Mouse (Mus musculus) mesoderm, embryonic 11.5 days (tissue): ENCODE data around the gene Zbtb3.

Experiments
- DNase-seq: peaks from one replicate; pipeline ENCODE4 v3.0.0-alpha.2; 2012; ENCODE audit warnings: low read depth, low spot score

Zbtb3 gene

GRCm38 (mm10) chr19:8802130-8802821 lies at the start of gene Zbtb3:
Zbtb3 (plus strand) TSS chr19:8802555.
- peak; percentile 97 for DNase-seq

- no peak for DNase-seq
Measured at GRCm38 (mm10) chr19:8755652-8756051, 46.7 kb upstream of the Zbtb3 start.

- DNase-seq, result peak; percentile 96
Measured at GRCm38 (mm10) chr19:8756635-8757387, 45.5 kb upstream of the Zbtb3 start, which contains the start of gene Nxf1. Nxf1 (plus strand) TSS chr19:8757073.

DNA sequence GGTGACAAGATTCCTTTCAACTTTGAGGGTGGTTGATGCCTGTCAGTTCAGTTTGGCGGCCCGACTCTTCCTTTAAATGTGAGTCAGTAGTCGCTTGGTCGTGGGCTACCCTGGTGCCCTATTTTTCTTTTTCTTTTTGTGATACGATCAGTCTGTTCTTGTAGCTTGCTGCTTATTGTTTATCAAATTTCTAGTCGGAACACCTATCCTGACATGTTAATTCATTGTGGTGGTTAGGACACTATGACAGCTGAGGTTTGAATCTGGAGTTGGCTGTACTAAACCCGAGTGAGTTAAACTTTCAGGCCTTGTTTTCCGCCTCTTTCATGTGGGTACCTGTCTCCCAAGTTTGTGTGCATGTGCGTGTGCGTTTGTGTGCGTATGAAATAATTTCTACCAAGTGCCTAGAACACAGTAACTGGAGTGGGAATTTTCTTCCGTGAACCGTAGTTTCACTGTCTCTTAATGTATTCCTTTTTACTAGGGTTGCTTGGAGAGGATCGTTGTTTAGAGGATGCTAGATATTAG lies 44.8 kb upstream of the Zbtb3 start:
- DNase-seq, result no peak

- DNase-seq, result no peak
Measured at GRCm38 (mm10) chr19:8758899-8759298, 43.5 kb upstream of the Zbtb3 start.

- DNase-seq, result no peak
Measured at GRCm38 (mm10) chr19:8760757-8761156, 41.6 kb upstream of the Zbtb3 start.

DNA sequence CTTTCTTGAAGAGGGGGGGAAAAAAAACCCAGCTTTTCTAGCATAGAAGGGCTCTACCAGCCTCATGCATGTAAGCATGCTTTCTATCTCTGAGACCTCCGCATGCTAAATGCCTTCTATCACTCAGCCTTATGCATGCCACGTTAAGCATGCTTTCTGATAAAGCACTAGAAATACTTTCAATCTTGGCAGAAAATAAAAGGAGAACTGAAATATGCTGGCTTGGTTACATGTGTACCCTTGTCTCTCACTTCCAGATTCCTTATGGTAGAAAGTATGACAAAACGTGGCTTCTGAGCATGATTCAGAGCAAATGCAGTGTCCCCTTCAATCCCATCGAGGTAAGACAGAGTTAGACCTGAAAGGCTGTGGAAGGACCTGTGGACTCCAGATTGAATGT lies 39.1 kb upstream of the Zbtb3 start:
- DNase-seq, result no peak

DNA sequence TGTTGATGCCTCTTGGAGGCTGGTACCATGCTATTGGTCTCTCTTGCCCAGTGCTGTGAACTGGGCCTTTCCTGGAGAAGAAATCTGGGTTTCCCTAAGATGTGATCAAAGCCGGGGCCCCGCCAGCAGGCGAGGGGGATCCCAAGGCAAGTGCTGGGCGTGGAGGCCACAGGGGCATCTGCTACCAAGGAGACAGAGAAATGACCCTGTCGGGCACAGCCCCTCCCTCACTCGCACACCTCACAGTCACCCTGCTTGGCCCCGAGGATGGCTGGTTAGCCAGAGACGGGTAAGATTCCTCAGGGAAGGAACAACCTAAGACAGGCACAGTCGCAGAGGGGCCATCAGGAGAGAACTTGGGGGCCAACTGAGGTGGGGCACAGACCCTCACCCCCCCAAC lies 36.8 kb upstream of the Zbtb3 start:
- DNase-seq, result no peak

DNA sequence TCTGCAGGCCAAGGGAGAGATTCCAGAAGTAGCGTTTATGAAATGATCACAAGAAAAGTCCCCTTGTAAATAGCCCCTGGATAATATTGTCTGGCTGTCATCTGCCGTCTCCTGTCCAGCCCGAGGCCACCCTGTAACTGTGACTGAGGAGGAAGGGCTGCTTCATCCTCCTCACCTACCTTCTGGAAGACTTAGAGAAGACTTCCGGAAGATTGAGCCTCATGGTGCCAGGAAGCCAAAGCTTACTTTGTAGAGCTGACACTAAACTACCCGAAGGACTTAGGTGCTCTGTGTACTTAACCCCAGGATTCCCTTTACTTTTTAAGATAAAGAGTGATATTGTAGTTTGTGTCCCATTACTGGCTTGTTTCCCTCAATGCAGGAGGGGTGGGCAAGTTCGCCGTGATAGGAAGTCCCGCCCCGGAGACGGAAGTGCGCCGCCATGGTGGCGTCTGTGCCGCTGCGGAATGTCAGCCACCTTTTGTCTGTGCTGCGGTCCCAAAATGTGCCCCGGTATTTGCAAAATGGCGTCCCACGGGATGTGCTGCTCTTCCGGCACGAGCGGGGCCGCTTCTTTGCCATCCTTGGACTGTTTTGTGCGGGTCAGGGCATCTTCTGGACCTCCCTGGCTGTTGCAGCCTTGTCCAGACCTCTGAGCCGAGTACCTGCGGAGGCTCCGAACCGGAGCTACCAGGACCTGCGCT lies 31.6 kb upstream of the Zbtb3 start, which contains the start of gene Tmem223:
Gene Tmem223, plus strand, starts transcription at position 430 of the 704 bp plus-strand sequence.
- peak; percentile 77 for DNase-seq

- DNase-seq, result no peak
Measured at GRCm38 (mm10) chr19:8772996-8773395, 29.4 kb upstream of the Zbtb3 start.

- no peak for DNase-seq
Measured at GRCm38 (mm10) chr19:8773409-8773808, 28.9 kb upstream of the Zbtb3 start.

DNA sequence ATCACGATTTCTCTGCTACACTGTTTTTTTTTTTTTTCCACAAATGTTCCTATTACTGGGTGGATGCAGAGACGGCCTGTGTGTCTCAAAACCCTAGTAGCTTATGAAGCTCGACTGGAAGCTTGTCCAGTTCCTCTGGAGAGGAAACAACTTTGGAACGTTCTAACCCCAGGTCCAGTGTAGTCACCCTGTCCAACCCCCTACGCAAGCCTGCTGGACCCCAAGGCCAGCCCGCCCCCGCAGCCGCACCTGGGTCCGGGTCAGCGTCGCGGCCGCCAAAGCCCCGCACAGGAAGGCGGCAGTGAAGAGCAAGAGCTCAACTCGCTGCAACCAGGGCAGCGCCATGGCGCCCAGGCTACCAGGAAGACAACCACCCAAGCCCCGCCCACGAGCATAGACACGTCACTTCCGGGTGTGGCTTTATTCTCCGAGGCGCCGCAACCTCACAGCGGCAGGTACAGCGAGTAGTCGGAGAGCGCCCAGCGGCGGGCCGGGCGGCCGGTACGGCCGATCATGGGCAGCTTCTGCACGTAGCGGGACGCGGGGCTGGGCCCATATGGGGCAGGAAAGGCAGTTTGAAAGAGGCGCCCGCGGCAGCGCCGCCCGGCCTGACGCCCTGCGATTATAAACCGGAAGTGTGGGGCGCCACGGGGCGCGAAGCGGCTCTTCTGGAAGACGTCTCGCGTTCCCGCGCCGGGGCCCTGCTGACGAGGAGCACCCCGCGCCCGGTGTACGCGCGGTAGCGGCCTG lies 28.1 kb upstream of the Zbtb3 start, which contains the start of gene Tmem179b:
Gene Tmem179b, minus strand, starts transcription at position 382 of the 750 bp plus-strand sequence.
- peak; percentile 95 for DNase-seq

- no peak for DNase-seq
Measured at GRCm38 (mm10) chr19:8774951-8775421, 27.4 kb upstream of the Zbtb3 start.

- peak; percentile 95 for DNase-seq
Measured at GRCm38 (mm10) chr19:8786008-8786781, 16.2 kb upstream of the Zbtb3 start, which contains the start of gene Taf6l. Taf6l (minus strand) TSS chr19:8786417.

DNA sequence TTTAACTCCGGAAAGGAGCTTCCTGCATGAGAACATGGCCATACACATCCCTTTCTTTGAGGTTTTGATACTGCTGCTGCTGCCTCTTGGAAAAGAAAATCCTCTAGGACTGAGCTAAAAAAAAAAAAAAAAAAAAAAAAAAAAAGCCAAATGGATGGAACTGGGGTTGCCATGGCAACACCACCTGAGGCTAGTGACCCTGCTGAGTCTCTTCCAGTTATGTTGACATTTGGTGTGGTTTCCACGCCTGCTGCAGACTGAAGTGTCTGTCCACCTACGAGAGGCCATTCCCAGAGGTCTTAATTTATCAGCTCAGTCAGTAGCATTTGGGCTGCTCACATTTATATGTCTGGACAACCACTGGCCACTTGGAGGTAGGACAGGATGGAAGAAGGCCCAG lies 13.8 kb upstream of the Zbtb3 start:
- peak; percentile 66 for DNase-seq

DNA sequence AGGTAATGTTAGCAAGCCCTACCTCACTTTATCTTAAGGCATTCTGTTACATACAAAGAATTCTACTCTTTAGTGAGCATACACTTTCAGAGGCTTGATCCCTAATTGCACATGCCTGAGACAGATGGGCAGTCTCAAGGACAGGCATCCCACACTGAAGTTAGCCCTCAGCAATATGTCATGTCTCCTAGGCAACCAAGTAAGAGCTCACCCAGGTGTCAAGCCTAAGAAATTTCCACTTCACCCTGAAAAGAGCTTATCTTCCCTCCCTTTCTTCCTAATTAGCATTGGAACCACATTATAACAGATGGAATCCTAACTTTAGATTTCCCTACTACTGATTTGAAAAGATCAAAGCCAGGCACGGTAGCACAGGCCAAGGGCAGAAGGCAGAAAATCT lies 13.2 kb upstream of the Zbtb3 start:
- no peak for DNase-seq

DNA sequence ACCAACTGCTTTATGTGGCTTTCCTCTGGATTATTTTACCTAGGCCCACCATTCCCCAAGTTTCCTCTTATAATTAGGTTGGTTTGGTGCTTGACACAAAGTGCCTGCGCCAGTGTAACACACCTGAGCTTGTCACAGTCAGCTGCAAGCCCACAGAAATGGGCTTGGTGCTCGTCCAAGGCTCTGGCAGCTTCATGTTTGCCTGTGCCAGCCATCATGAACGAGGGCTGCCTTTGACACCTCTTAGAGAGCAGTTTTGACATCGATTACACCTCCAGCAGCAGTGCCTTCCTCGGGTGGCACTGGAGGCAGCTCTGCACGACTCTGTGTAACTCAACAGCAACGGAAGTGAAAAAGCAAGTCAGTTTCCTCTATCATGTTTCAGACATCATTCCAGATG lies 12.2 kb upstream of the Zbtb3 start:
- DNase-seq, result no peak

DNA sequence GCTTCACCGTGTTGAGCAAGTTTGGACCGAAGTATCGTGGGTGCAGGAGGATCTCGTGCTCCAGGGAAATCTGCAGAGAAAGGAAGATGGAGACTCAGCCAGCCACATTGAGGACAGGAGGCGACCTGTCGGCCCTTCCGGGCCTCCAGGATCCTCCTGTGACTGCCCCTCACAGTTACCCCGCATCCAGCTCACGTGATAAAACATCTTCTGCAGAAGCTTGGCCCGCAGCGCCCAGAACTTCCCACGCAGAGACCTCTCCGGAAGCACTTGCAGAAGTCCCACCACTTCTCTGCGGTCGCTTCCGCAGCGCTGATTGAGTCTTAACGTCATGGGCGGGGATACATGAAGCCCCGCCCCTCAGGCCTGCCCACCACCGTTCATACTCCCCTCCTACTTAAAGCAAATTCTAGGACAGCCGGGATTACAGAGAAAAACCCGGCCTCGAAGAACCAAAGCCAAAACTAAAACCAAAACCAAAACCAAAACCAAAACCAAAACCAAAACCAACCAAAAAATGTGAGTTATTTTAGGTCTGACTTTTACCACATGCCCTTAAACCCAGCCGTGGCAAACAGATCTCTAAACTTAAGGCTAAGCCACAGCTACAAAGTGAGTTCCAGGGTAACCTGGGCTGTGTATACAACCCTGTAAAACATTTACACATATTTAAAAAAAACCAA lies 4.0 kb upstream of the Zbtb3 start, which contains the start of gene Polr2g:
Gene Polr2g, minus strand, starts transcription at position 314 of the 683 bp plus-strand sequence.
- peak; percentile 95 for DNase-seq

GRCm38 (mm10) chr19:8798947-8799315 lies 3.4 kb upstream of the Zbtb3 start:
- no peak for DNase-seq
